Mouse (Mus musculus) intestine, embryonic 16.5 days (tissue): Measurements from ENCODE around the gene Rbfox2. TPM values are rescaled to one million over a fixed set of nuclear protein-coding genes. Genes with fewer than 3 reads are reported as not detected.

Experiments
- ATAC-seq: fragments of 200-750 bp; cut with Nextera tagmentation; 2 replicates; pipeline ENCODE4 v1.8.0; 2017; ENCODE audit warnings: moderate TSS enrichment, moderate library complexity
- H3K27ac ChIP-seq: fragments of 300-500 bp; sonication (generic); 2 replicates; pipeline ENCODE4 v1.5.1; 2014; ENCODE audit warnings: mild to moderate bottlenecking, low read length
- H3K27me3 ChIP-seq: fragments of 300-500 bp; sonication (generic); replicated peaks from 2 replicates; pipeline ENCODE4 v1.6.1; 2014; ENCODE audit warnings: low read length, control low read depth, mixed read lengths; ENCODE audit not compliant: control insufficient read depth, insufficient read depth
- H3K36me3 ChIP-seq: fragments of 300-500 bp; sonication (generic); 2 replicates; pipeline ENCODE4 v1.6.1; 2014; ENCODE audit warnings: low read length, control low read depth; ENCODE audit not compliant: control insufficient read depth, insufficient read depth
- H3K4me1 ChIP-seq: fragments of 300-500 bp; sonication (generic); 2 replicates; pipeline ENCODE4 v1.6.1; 2014; ENCODE audit warnings: low read length, control low read depth, mixed read lengths; ENCODE audit not compliant: control insufficient read depth, insufficient read depth
- H3K4me2 ChIP-seq: fragments of 300-500 bp; sonication (generic); 2 replicates; pipeline ENCODE4 v1.6.1; 2014; ENCODE audit warnings: low read depth, low read length, control low read depth
- H3K4me3 ChIP-seq: fragments of 300-500 bp; sonication (generic); 2 replicates; pipeline ENCODE4 v1.5.1; 2014; ENCODE audit warnings: mild to moderate bottlenecking, low read length
- H3K9ac ChIP-seq: fragments of 300-500 bp; sonication (generic); 2 replicates; pipeline ENCODE4 v1.6.1; 2014; ENCODE audit warnings: low read depth, low read length
- H3K9me3 ChIP-seq: fragments of 300-500 bp; sonication (generic); 2 replicates; pipeline ENCODE4 v1.6.1; 2016; ENCODE audit warnings: low read length, control low read depth; ENCODE audit not compliant: control insufficient read depth
- WGBS: fragments of 180-500 bp; shearing (Covaris S2); extraction: QIAGEN DNeasy Blood & Tissue Kit; methylation state at CpG from one replicate; pipeline ENCODE4 v1.1.7; 2014; 5-methylcytosine and 5-hydroxymethylcytosine counted together
- polyA plus RNA-seq: library from polyadenylated mRNA; unstranded; fragments of >200 nt; fragmentation: Nextera tagmentation; extraction: Ambion mirVana; gene quantifications from 2 replicates; pipeline ENCODE4 v1.2.1, GENCODE M21; 2015

The Rbfox2 gene
- polyA plus RNA-seq, 1 experiment from 2014 or later, result 31.5 TPM

GRCm38 (mm10) chr15:77182800-77183199, 124.0 kb downstream of the Rbfox2 start:
- ATAC-seq, result no peak
- Histone ChIP-seq H3K4me3 (no peak overlapping the region), H3K27me3 (no peaks in the 10 kb centered on the region), H3K4me1 (peaks cover 8% of the 10 kb centered on the region; the same call in 1 of the 2 replicates), H3K27ac (no peak overlapping the region), H3K4me2 (no peak overlapping the region), H3K9ac (no peak overlapping the region), H3K9me3 (no peaks in the 10 kb centered on the region), H3K36me3 (peaks cover 3% of the 10 kb centered on the region; the same call in 1 of the 2 replicates)
- 73% methylated on average over 5 of the region's 5 CpGs for WGBS

- Histone ChIP-seq H3K4me2 (no peak overlapping the region), H3K27ac (no peak overlapping the region), H3K9me3 (no peaks in the 10 kb centered on the region), H3K27me3 (no peaks in the 10 kb centered on the region), H3K9ac (no peak overlapping the region), H3K36me3 (no peaks in the 10 kb centered on the region), H3K4me1 (no peaks in the 10 kb centered on the region), H3K4me3 (no peak overlapping the region)
- WGBS, result 80% methylated on average over 5 of the region's 5 CpGs
- ATAC-seq, result no peak
These were observed 132.8 kb downstream of the Rbfox2 start for GRCm38 (mm10) chr15:77174018-77174417.

GRCm38 (mm10) chr15:77172414-77172813, 134.4 kb downstream of the Rbfox2 start:
- 69% methylated on average over 3 of the region's 3 CpGs for WGBS
- Histone ChIP-seq H3K4me3 (no peak overlapping the region), H3K27ac (no peak overlapping the region), H3K36me3 (no peaks in the 10 kb centered on the region), H3K4me2 (no peak overlapping the region), H3K4me1 (no peaks in the 10 kb centered on the region), H3K9ac (no peak overlapping the region), H3K27me3 (no peaks in the 10 kb centered on the region), H3K9me3 (no peaks in the 10 kb centered on the region)
- ATAC-seq, result no peak

- Histone ChIP-seq H3K4me2 (no peak overlapping the region), H3K4me3 (no peak overlapping the region), H3K27ac (no peak overlapping the region), H3K36me3 (no peaks in the 10 kb centered on the region), H3K4me1 (peaks cover 16% of the 10 kb centered on the region), H3K9ac (no peak overlapping the region), H3K9me3 (no peaks in the 10 kb centered on the region), H3K27me3 (no peaks in the 10 kb centered on the region)
- no peak for ATAC-seq
- 69% methylated on average over 2 of the region's 2 CpGs for WGBS
These were observed 138.0 kb downstream of the Rbfox2 start for GRCm38 (mm10) chr15:77168781-77169180.

GRCm38 (mm10) chr15:77166225-77166732, 140.5 kb downstream of the Rbfox2 start:
- H3K27me3 ChIP-seq, result no peaks in the 10 kb centered on the region
- H3K4me1 ChIP-seq, result peaks cover 36% of the 10 kb centered on the region
- no peaks in the 10 kb centered on the region for H3K9me3 ChIP-seq
- no peak overlapping the region for H3K4me3 ChIP-seq
- 31% methylated on average over 1 of the region's 1 CpGs for WGBS
- 0 out of 2 replicates have a peak, but pooled peaks have one; percentile 17 for ATAC-seq
- no peak overlapping the region for H3K9ac ChIP-seq
- no peaks in the 10 kb centered on the region for H3K36me3 ChIP-seq
- H3K27ac ChIP-seq, result no peak overlapping the region
- no peak overlapping the region for H3K4me2 ChIP-seq

- Histone ChIP-seq H3K36me3 (no peaks in the 10 kb centered on the region), H3K9me3 (no peaks in the 10 kb centered on the region), H3K4me2 (no peak overlapping the region), H3K9ac (no peak overlapping the region), H3K4me1 (peaks cover 36% of the 10 kb centered on the region), H3K27me3 (no peaks in the 10 kb centered on the region), H3K4me3 (no peak overlapping the region), H3K27ac (peak overlapping the region; percentile 41; the same call in 1 of the 2 replicates)
- peak; percentile 37; the same call in 1 of the 2 replicates for ATAC-seq
- 22% methylated on average over 6 of the region's 6 CpGs for WGBS
These were observed 143.5 kb downstream of the Rbfox2 start for GRCm38 (mm10) chr15:77163336-77163735.

- H3K4me2 ChIP-seq, result no peak overlapping the region
- no peak overlapping the region for H3K9ac ChIP-seq
- no peaks in the 10 kb centered on the region for H3K36me3 ChIP-seq
- ATAC-seq, result no peak
- H3K27ac ChIP-seq, result no peak overlapping the region
- WGBS, result 63% methylated on average over 6 of the region's 6 CpGs
- H3K9me3 ChIP-seq, result no peaks in the 10 kb centered on the region
- no peak overlapping the region for H3K4me3 ChIP-seq
- H3K27me3 ChIP-seq, result no peaks in the 10 kb centered on the region
- H3K4me1 ChIP-seq, result peaks cover 36% of the 10 kb centered on the region
These were observed 143.9 kb downstream of the Rbfox2 start for GRCm38 (mm10) chr15:77162931-77163330.

- Histone ChIP-seq H3K4me2 (no peak overlapping the region), H3K27me3 (no peaks in the 10 kb centered on the region), H3K9ac (no peak overlapping the region), H3K36me3 (no peaks in the 10 kb centered on the region), H3K27ac (peak overlapping the region; percentile 41; the same call in 1 of the 2 replicates), H3K9me3 (no peaks in the 10 kb centered on the region), H3K4me1 (peaks cover 36% of the 10 kb centered on the region), H3K4me3 (no peak overlapping the region)
- WGBS, result 46% methylated on average over 5 of the region's 5 CpGs
- ATAC-seq, result peak; percentile 27; the same call in 1 of the 2 replicates
These were observed 145.4 kb downstream of the Rbfox2 start for GRCm38 (mm10) chr15:77161382-77161781.

- WGBS, result 84% methylated on average over 4 of the region's 4 CpGs
- Histone ChIP-seq H3K4me2 (no peak overlapping the region), H3K9me3 (no peaks in the 10 kb centered on the region), H3K27ac (no peak overlapping the region), H3K27me3 (no peaks in the 10 kb centered on the region), H3K4me1 (peaks cover 36% of the 10 kb centered on the region), H3K36me3 (no peaks in the 10 kb centered on the region), H3K4me3 (no peak overlapping the region), H3K9ac (no peak overlapping the region)
- no peak for ATAC-seq
These were observed 146.0 kb downstream of the Rbfox2 start for GRCm38 (mm10) chr15:77160848-77161247.

GRCm38 (mm10) chr15:77156525-77156924, 150.3 kb downstream of the Rbfox2 start:
- peaks cover 26% of the 10 kb centered on the region for H3K4me1 ChIP-seq
- H3K9me3 ChIP-seq, result no peaks in the 10 kb centered on the region
- H3K27ac ChIP-seq, result peak overlapping the region; percentile 10; the same call in 1 of the 2 replicates
- no peaks in the 10 kb centered on the region for H3K36me3 ChIP-seq
- ATAC-seq, result no peak
- H3K4me2 ChIP-seq, result no peak overlapping the region
- H3K9ac ChIP-seq, result no peak overlapping the region
- no peaks in the 10 kb centered on the region for H3K27me3 ChIP-seq
- no peak overlapping the region for H3K4me3 ChIP-seq
- WGBS, result 28% methylated on average over 3 of the region's 3 CpGs
